21 mouse cellular contexts compared by ENCODE assay signal in genomic region chr17:27751314-27752202, GRCm38 (mm10). TPM values are rescaled to one million over a fixed set of nuclear protein-coding genes. Genes with fewer than 3 reads are reported as not detected.
A peak's percentile ranks its signal among the peaks of the same experiment; 100 is the strongest.
DNase-seq lines count a peak whose midpoint lies in the region; ATAC-seq and TF ChIP-seq lines count a peak whose summit lies in the region.
"Had no signal": no experiment of that assay in that cellular context is flagged by ENCODE, and none has a peak within 500 bp of the region (broad histone marks: within the 10 kb centered on the region; RNA-seq: fewer than 3 reads in every experiment).

No protein-coding gene starts in this region.

- no peak for ATAC-seq in erythroid progenitor cell, adult 5-6 weeks (replicated peaks; ENCODE audit: low FRiP score, poor library complexity, severe bottlenecking)
- ATAC-seq: forebrain, embryonic 13.5 days; inflammation-experienced regulatory T-cells, adult 6 months had no signal

- no peak overlapping the region for H3K4me3 ChIP-seq in testis, adult 2 months (ENCODE audit: control insufficient read depth, low read depth, low read length)
- H3K4me3 ChIP-seq: forebrain, embryonic 13.5 days; hindbrain, embryonic 12.5 days; limb, embryonic 15.5 days had no signal

- H3K36me3 ChIP-seq in testis, adult 2 months (ENCODE audit: control insufficient read depth, insufficient read depth, low read length), result no peaks in the 10 kb centered on the region

- no peak overlapping the region for H3K27ac ChIP-seq in testis, adult 2 months (ENCODE audit: control insufficient read depth, insufficient read depth, low read depth, low read length)
- H3K27ac ChIP-seq: forebrain, embryonic 13.5 days; hindbrain, embryonic 12.5 days; limb, embryonic 15.5 days; macrophage; stomach, postnatal 0 days had no signal

- DNase-seq in cerebellum, adult 18-20 months, result peak; percentile 53 to 66
- no peak for DNase-seq in cerebellum, adult 11 months
- peak; percentile 31 to 54 for DNase-seq in left cerebral cortex, postnatal 25 days (ENCODE audit: low spot score in 2 of 2)
- DNase-seq in left cerebral cortex, adult 11 months (ENCODE audit: low spot score), result no peak
- DNase-seq in testis, postnatal 10 days (ENCODE audit: low spot score), result no peak
- DNase-seq: adrenal gland, postnatal 10 days; gastrocnemius, postnatal 36 days; kidney, adult 9 months; kidney, postnatal 36 days; retina, postnatal 1 day; thymus, postnatal 25 days had no signal

- TF ChIP-seq CTCF in testis, adult 2 months (IDR thresholded peaks at IDR 0.05; ENCODE audit: control insufficient read depth, insufficient read depth, insufficient replicate concordance, low read depth, low read length), result no peak

- intact Hi-C loops in left cerebral cortex, postnatal 25 days (cut with DNase I), result no loop called here

- 0 out of 2 replicates have a peak, but pooled peaks have one; percentile 24 for TF ChIP-seq POLR2A in testis, adult 2 months (IDR thresholded peaks at IDR 0.05; ENCODE audit: control insufficient read depth, low read depth, low read length)

- H3K4me1 ChIP-seq in testis, adult 2 months (ENCODE audit: control insufficient read depth, insufficient read depth, low read length), result no peaks in the 10 kb centered on the region
- H3K4me1 ChIP-seq: forebrain, embryonic 13.5 days had no signal

- no peaks in the 10 kb centered on the region for H3K27me3 ChIP-seq in testis, adult 2 months (ENCODE audit: control insufficient read depth, insufficient read depth, low read length)
- H3K27me3 ChIP-seq: CH12.LX; forebrain, embryonic 13.5 days; hindbrain, embryonic 12.5 days; limb, embryonic 15.5 days had no signal

RNA-seq across cellular contexts. Expression of gene Spdef, which starts 22.8 kb away (rescaled TPM):
- total RNA-seq in left cerebral cortex, postnatal 25 days (2021), result under 1 TPM in 1 of 2 experiments, not detected in 1; 0.21 TPM
- polyA plus RNA-seq in testis, adult 2 months (2012; rRNA removed), result 4.8 and 4.9 TPM in 2 replicates
- total RNA-seq in erythroid progenitor cell, adult 5-6 weeks (2015; ENCODE audit: low replicate concordance), result not detected in 2 replicates
- not detected in 2 replicates for total RNA-seq in erythroid progenitor cell, adult 5-6 weeks (2017; ENCODE audit: low replicate concordance)
- total RNA-seq: adrenal gland, postnatal 10 days; CH12.LX; gastrocnemius, postnatal 36 days; neutrophil, adult 5-6 weeks had no signal
- polyA plus RNA-seq: inflammation-experienced regulatory T-cells, adult 6 months; macrophage had no signal

Comparison
In these comparisons a context has a peak if more than half of its experiments do, and no peak if none do; other contexts are left out.
1. DNase-seq: peak in cerebellum, adult 18-20 months (2 of 2) and left cerebral cortex, postnatal 25 days (2 of 2); none in cerebellum, adult 11 months (single experiment), left cerebral cortex, adult 11 months (single experiment) and testis, postnatal 10 days (single experiment).